Comparison of ENCODE assay signal across 8 mouse cellular contexts in the genomic region with DNA sequence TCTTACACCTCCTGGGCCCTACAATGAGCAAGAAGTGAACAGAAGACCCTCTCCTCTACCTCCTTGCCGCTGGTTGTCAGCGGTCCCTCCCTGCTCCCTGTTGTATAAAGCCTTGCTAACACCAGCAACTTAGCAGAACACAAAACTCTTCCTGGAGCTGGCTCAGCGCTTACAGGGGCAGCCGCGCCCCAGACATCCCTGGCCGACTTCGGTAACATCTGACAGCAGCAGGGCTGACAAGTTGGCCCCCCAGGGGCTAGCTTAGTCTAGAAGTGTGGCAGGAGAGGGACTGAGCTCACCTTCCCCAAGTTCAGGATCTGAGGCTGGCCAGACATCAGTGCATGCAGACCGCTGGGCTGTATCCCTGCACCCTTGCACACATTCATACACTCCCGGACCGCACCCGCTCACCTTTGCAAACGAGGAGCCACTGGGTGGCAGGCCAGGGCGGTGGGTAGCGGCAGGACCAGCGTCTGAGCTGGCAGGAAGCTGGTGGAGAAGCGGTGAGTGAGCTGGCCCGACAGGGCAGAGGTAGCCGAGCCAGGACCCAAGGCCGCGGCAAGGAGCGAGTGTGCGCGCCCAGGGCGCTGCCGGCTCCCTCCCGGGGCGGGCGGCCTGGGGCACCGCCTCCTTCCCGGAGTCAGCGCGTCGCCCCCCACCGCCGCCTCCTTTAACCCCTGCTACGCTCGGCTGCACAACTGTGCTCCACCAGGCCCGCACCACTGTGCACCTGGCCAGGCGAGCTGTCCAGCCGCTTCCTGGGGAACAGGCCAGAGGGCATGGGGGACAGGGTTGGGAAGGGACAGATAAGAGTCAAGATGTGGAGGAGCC.
DNase-seq lines count a peak whose midpoint lies in the region; ATAC-seq and TF ChIP-seq lines count a peak whose summit lies in the region.

No protein-coding gene starts in this region.

- no peaks in the 10 kb centered on the region for H3K36me3 ChIP-seq in ES-E14 (ENCODE audit: control insufficient read depth, insufficient read depth, low read length, poor library complexity, severe bottlenecking)
- 0 out of 2 replicates have a peak, but pooled peaks cover 4% of the 10 kb centered on the region for H3K36me3 ChIP-seq in heart, embryonic 12.5 days
- no peaks in the 10 kb centered on the region for H3K36me3 ChIP-seq in kidney, embryonic 15.5 days

- WGBS in heart, embryonic 12.5 days = 2% methylated on average over 39 of the region's 40 CpGs
- under 1% methylated on average over 37 of the region's 40 CpGs for WGBS in kidney, embryonic 15.5 days

- peak overlapping the region; percentile 44 for H3K9ac ChIP-seq in ES-E14 (ENCODE audit: insufficient read depth, low read depth, low read length, poor library complexity, severe bottlenecking)
- peak overlapping the region; percentile 80 for H3K9ac ChIP-seq in heart, embryonic 12.5 days
- H3K9ac ChIP-seq in kidney, embryonic 15.5 days = peak overlapping the region; percentile 46

- H3K9me3 ChIP-seq in ES-E14 (ENCODE audit: control insufficient read depth, insufficient read depth, low read depth, low read length) = no peaks in the 10 kb centered on the region
- H3K9me3 ChIP-seq in heart, embryonic 12.5 days (replicated peaks) = no peaks in the 10 kb centered on the region
- no peaks in the 10 kb centered on the region for H3K9me3 ChIP-seq in kidney, embryonic 15.5 days (replicated peaks)

- in situ Hi-C loops in ES-E14 (cut with MboI; ENCODE audit: low sequenced_read_pairs in 2 of 2, unreplicated experiment in 2 of 2) = no loop called here

- peaks cover 0 to 2% of the 10 kb centered on the region in 2 experiments; a peak in 2 of 4 replicates for H3K4me1 ChIP-seq in ES-E14 (ENCODE audit: control insufficient read depth in 2 of 2, insufficient read depth in 2 of 2, low read length in 2 of 2, poor library complexity in 1 of 2)
- peaks cover 91% of the 10 kb centered on the region for H3K4me1 ChIP-seq in heart, embryonic 12.5 days (replicated peaks)
- peaks cover 82% of the 10 kb centered on the region for H3K4me1 ChIP-seq in kidney, embryonic 15.5 days

- no peaks in the 10 kb centered on the region for H3K27me3 ChIP-seq in heart, embryonic 12.5 days (replicated peaks)
- no peaks in the 10 kb centered on the region for H3K27me3 ChIP-seq in kidney, embryonic 15.5 days

- peak overlapping the region; percentile 64 to 79 for H3K4me3 ChIP-seq in ES-E14 (ENCODE audit: insufficient read depth in 1 of 2, low read depth in 1 of 2, low read length in 2 of 2, poor library complexity in 1 of 2, severe bottlenecking in 1 of 2)
- H3K4me3 ChIP-seq in heart, embryonic 12.5 days = peak overlapping the region; percentile 62
- peak overlapping the region; percentile 51 for H3K4me3 ChIP-seq in kidney, embryonic 15.5 days (replicated peaks)

- peak overlapping the region; percentile 78 for H3K4me2 ChIP-seq in heart, embryonic 12.5 days
- peak overlapping the region; percentile 65 for H3K4me2 ChIP-seq in kidney, embryonic 15.5 days

- no peak for DNase-seq in ES-E14 (ENCODE audit: low read depth, low spot score)
- DNase-seq in embryo, embryonic 11 days = peak; percentile 58
- DNase-seq in lung, postnatal 14 days = peak; percentile 78
- peak; percentile 51 for DNase-seq in retina, postnatal 1 day
- no peak for DNase-seq in frontal cortex, adult 2 months (ENCODE audit: extremely low spot score in 1 of 2, low spot score in 1 of 2)
- no peak for DNase-seq in cerebellum, postnatal 25 days

- no peak overlapping the region for H3K27ac ChIP-seq in ES-E14 (ENCODE audit: insufficient read depth, low read depth, low read length, poor library complexity, severe bottlenecking)
- H3K27ac ChIP-seq in heart, embryonic 12.5 days (ENCODE audit: poor library complexity, severe bottlenecking) = peak overlapping the region; percentile 70
- peak overlapping the region; percentile 92 for H3K27ac ChIP-seq in kidney, embryonic 15.5 days

- peak; percentile 63 for ATAC-seq in heart, embryonic 12.5 days (ENCODE audit: insufficient number of reproducible peaks, low FRiP score)
- peak; percentile 80 for ATAC-seq in kidney, embryonic 15.5 days (replicated peaks; ENCODE audit: low FRiP score)

TF ChIP-seq in ES-E14, 5 proteins besides CTCF, POLR2A, EP300 and RAD21:
- TF ChIP-seq ZNF384 (IDR thresholded peaks at IDR 0.05; ENCODE audit: low read depth, low read length) (no peak), ZC3H11A (IDR thresholded peaks at IDR 0.05; ENCODE audit: borderline replicate concordance, low read depth, low read length) (no peak), CHD2 (IDR thresholded peaks at IDR 0.05; ENCODE audit: low read depth, low read length) (no peak), HCFC1 (IDR thresholded peaks at IDR 0.05; ENCODE audit: borderline replicate concordance, insufficient read depth, low read length) (no peak), MAFK (IDR thresholded peaks at IDR 0.05; ENCODE audit: insufficient read depth, low read depth, low read length) (no peak)

Comparison
In these comparisons a context has a peak if more than half of its experiments do, and no peak if none do; other contexts are left out.
1. DNase-seq: peak in embryo, embryonic 11 days (single experiment), lung, postnatal 14 days (single experiment) and retina, postnatal 1 day (single experiment); none in ES-E14 (single experiment), frontal cortex, adult 2 months (0 of 2) and cerebellum, postnatal 25 days (0 of 2).
2. Peak in every context shown above with its lines, with median percentiles within 50 percentile points of each other: H3K4me3 ChIP-seq and H3K9ac ChIP-seq.